Mouse (Mus musculus): ENCODE results near the gene Rprd2. TPM values are rescaled to one million over a fixed set of nuclear protein-coding genes. Genes with fewer than 3 reads are reported as not detected.
A peak's percentile ranks its signal among the peaks of the same experiment; 100 is the strongest.

Rprd2 gene
- polyA plus RNA-seq, 1 experiment from 2014 or later, result 19.9 TPM

DNA sequence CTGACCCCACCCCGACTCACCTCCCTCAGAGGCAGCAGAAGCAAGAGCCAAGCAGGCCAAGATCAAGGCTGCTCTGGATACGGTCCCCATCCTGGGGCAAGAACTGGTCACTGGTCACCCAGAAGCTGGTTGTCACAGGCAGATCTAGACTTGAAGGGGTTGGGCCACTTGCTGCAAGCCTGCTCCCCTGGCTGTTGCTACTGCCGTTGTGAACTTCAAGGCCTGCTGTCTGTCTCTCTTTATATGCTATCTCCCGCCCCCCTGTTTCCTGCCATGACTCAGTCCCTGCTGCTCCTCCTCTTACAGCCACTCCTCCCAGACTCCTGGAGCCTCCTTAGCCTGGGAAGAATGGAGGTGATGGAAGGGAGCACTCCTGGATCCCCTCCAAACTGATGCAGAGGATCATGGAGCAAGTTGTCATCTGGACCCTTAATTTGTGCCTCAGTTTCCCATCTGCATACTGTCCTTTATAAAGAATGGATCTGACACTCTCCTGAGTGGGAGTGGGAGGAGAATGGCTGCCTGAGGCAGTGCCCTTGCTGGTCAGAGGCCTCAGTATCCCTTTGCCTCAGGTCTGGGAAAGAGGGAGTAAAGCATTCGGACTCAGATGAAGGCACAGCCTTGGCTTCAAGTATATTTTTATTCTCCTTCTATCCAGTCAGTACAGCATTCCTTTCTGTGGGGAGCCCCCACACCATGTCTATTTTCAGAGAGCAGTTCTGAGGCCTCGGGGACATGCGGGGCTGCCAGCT lies 79.1 kb downstream of the Rprd2 start, which contains the start of gene Ecm1:
Gene Ecm1, minus strand, starts transcription at position 217 of the 752 bp plus-strand sequence.
- H3K36me3 ChIP-seq (ENCODE audit: inconsistent target), result peaks cover 21% of the 10 kb centered on the region
- peak within 1 kb of the TSS; percentile 67 for H3K27ac ChIP-seq
- H3K4me3 ChIP-seq (ENCODE audit: inconsistent target), result no peak within 1 kb of the TSS; the same call in 1 of the 2 replicates
- H3K79me2 ChIP-seq (ENCODE audit: inconsistent target), result no peaks in the 10 kb centered on the region
- WGBS (ENCODE audit: missing documents), result 63% methylated on average over 7 of the region's 7 CpGs

DNA sequence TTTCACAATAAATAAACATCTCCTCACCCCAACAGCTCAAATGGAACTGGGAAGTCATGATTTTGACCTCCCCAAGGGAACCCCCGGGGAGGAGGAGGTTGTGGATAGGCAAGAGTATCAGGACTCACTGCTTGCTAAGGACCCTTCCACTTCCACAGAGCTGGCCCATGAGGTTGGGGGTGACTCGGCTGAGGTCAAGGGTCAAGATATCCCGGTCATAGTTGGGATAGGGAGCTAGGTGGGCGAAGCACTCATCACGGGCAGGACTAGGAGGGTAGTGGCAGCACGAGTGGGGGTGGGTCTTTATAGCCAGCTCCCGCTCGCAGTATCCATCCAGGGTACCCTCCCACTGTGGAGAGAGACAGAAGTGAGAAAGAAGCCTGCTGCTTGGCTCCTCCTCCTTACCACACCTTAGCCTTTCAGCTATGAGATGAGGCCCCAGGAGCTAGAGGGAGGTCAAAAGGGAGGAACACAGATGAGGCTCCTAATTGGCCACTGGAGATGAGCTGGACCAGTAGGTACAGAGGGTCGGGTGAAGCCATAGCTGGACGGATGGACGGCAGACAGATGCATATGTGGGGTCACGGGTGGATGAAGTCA lies 83.5 kb downstream of the Rprd2 start:
- WGBS (ENCODE audit: missing documents), result 91% methylated on average over 12 of the region's 12 CpGs
- Histone ChIP-seq H3K79me2 (ENCODE audit: inconsistent target) (no peaks in the 10 kb centered on the region), H3K36me3 (ENCODE audit: inconsistent target) (peaks cover 7% of the 10 kb centered on the region; the same call in 1 of the 2 replicates), H3K27ac (no peak overlapping the region), H3K4me3 (ENCODE audit: inconsistent target) (no peak overlapping the region)

DNA sequence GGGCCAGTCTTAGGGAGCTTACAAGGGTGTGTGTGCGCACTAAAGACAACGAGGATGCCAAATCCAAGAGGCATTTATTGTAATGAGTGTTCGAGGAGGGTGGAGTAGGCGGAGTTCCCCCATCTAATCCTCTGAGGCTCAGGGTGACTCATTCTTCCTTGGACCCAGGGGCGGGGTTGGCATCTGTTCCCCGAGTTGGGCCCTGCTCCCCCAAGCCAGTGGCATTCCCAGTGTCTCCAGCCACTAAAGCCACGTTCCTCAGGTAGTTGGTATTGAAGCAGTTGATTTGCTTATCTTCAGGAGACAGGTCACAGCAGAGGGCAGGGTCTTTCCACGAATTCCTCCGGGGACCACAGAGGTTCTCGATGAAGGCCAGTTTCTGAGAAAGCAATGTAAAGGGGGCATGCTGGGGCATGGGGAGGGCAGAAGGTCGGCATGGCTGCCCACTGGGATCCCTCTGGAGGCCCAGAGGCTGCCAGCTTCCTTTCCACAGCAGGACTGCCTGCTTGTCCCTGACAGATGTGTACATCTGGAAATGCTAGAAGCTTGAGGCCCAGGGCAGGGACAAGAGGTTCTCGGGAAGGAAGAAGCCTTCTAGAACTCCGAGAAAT lies 84.5 kb downstream of the Rprd2 start:
- H3K4me3 ChIP-seq (ENCODE audit: inconsistent target), result no peak overlapping the region
- no peak overlapping the region for H3K27ac ChIP-seq
- 80% methylated on average over 13 of the region's 13 CpGs for WGBS (ENCODE audit: missing documents)
- no peaks in the 10 kb centered on the region for H3K79me2 ChIP-seq (ENCODE audit: inconsistent target)
- peaks cover 7% of the 10 kb centered on the region; the same call in 1 of the 2 replicates for H3K36me3 ChIP-seq (ENCODE audit: inconsistent target)

DNA sequence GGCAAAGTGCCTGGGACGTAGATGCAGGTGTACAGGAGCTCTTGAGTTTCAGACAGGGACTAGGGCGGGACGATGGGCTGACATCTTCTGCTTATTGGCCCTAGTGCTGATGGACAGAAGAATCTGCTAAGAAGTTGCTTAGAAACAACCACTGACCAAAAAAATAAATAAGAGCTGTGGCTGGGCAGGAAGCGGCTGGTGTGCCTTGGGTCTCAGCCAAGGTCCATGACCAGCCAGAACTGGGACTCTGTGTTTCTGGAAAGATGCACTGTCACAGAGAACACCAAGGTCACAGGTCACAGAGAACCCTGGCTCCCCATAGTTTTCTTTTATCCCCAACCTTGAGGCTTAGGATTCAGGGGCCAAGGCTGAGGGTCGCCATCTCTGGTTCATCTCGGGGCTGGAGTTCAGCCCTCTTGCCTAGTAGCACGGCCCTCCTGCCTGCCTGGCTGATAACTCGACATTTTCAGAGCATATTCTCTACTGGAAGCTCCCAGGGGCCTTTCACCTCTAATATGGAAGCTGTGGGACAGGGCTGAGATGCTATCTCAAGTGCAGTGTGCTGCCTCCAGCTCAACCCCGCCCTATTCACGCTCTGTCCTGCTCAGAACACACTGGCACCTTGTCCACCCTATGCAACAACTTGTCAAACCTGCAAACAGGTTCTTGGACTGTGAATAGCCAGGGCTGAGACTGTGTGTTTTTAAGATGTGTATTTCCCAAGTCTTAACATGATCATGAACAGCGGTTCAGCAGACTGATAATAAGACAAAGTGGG lies 85.7 kb downstream of the Rprd2 start:
- peaks cover 7% of the 10 kb centered on the region; the same call in 1 of the 2 replicates for H3K36me3 ChIP-seq (ENCODE audit: inconsistent target)
- H3K27ac ChIP-seq, result no peak overlapping the region
- 75% methylated on average over 11 of the region's 11 CpGs for WGBS (ENCODE audit: missing documents)
- H3K79me2 ChIP-seq (ENCODE audit: inconsistent target), result no peaks in the 10 kb centered on the region
- no peak overlapping the region for H3K4me3 ChIP-seq (ENCODE audit: inconsistent target)

DNA sequence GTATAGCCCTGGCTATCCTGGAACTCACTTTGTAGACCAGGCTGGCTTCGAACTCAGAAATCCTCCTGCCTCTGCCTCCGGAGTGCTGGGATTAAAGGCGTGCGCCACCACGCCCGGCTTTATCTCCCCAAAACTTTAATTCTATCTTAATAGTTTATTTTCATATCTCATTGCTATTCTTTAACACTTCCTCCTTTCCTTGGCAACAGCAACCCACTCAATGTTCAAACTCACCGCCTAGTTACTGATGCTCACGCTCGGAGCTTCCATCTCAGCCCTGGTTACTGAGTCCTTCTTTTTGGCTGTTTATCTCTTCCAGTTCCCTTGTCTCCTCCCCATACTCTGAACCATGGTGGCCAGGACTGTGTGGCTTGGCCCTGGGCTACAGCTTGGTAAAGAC lies 86.4 kb downstream of the Rprd2 start:
- H3K27ac ChIP-seq, result no peak overlapping the region
- H3K79me2 ChIP-seq (ENCODE audit: inconsistent target), result no peaks in the 10 kb centered on the region
- peaks cover 7% of the 10 kb centered on the region; the same call in 1 of the 2 replicates for H3K36me3 ChIP-seq (ENCODE audit: inconsistent target)
- H3K4me3 ChIP-seq (ENCODE audit: inconsistent target), result no peak overlapping the region
- WGBS (ENCODE audit: missing documents), result 93% methylated on average over 9 of the region's 9 CpGs

DNA sequence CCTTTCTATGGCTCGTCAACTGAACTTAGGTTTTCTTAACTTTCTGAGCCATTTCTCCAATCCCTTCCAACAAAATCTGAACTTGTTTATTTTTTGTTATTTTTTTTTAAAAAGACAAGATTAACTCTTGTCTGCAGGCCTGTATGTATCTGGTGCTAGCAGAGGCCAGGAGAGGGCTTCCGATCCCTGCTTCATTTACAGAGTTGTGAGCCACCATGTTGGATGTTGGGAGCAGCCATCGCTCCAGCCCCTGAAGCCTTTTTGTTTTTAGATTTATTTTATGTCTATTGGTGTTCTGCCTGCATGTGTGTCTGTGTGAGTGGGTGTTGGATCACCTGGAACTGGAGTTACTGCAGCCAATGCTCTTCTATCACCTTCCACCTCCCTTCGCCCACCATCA lies 86.9 kb downstream of the Rprd2 start:
- peaks cover 7% of the 10 kb centered on the region; the same call in 1 of the 2 replicates for H3K36me3 ChIP-seq (ENCODE audit: inconsistent target)
- 98% methylated on average over 4 of the region's 4 CpGs for WGBS (ENCODE audit: missing documents)
- H3K4me3 ChIP-seq (ENCODE audit: inconsistent target), result no peak overlapping the region
- H3K27ac ChIP-seq, result no peak overlapping the region
- no peaks in the 10 kb centered on the region for H3K79me2 ChIP-seq (ENCODE audit: inconsistent target)

DNA sequence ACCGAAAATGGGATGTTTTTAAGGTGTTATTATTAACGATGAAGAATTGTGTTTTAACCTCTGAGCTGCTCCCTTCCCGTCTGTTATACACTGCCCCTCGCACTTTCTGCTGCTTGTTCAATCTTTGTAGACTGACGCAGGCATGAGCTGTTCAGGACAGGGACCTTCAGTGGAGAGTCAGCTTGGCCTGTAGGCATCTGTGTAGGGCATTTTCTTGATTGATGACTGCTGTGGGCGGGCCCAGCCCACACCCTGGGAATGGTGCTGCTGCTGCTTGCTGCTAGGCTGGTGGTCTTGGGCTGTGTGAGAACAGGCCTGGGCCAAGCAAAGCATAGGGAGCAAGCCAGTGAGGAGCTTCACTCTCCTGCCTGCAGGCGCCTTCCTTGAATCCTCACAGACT lies 88.2 kb downstream of the Rprd2 start:
- H3K27ac ChIP-seq, result no peak overlapping the region
- no peaks in the 10 kb centered on the region for H3K79me2 ChIP-seq (ENCODE audit: inconsistent target)
- no peak overlapping the region for H3K4me3 ChIP-seq (ENCODE audit: inconsistent target)
- 98% methylated on average over 7 of the region's 7 CpGs for WGBS (ENCODE audit: missing documents)
- no peaks in the 10 kb centered on the region for H3K36me3 ChIP-seq (ENCODE audit: inconsistent target)

GRCm38 (mm10) chr3:95728906-95729305 lies 89.8 kb downstream of the Rprd2 start:
- 90% methylated on average over 2 of the region's 2 CpGs for WGBS (ENCODE audit: missing documents)
- no peaks in the 10 kb centered on the region for H3K79me2 ChIP-seq (ENCODE audit: inconsistent target)

DNA sequence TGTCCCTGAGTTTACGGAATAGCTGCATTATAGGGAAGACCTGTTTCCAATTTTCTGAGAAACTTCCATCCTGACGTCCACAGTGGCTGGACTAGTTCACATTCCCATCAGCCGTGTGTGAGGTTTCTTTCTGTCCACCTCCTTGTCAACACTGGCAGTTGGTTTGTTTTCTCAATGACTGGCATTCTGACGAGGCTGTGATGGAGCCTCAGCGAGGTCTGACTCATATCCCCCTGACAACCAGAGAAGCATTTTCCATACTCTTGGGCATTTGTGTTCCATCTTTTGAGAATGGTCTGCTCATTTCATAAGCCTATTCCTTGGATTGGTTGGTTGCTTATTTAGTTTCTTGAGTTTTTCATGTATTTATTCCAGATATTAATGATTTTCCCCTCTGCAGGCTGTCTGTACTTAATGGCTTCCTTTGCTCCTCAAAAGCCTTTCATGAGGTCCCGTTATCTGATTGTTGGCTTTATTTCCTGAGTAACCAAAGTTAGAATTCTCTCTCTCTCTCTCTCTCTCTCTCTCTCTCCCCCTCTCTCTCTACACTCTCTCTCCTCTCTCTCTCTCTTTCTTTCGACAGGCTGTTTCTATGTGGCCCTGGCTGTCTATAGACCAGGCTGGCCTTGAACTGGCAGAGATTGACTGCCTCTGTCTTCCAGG lies 91.8 kb downstream of the Rprd2 start:
- no peaks in the 10 kb centered on the region for H3K79me2 ChIP-seq (ENCODE audit: inconsistent target)
- WGBS (ENCODE audit: missing documents), result 80% methylated on average over 7 of the region's 7 CpGs
- H3K36me3 ChIP-seq (ENCODE audit: inconsistent target), result no peaks in the 10 kb centered on the region
- no peak overlapping the region for H3K27ac ChIP-seq
- no peak overlapping the region for H3K4me3 ChIP-seq (ENCODE audit: inconsistent target)

More at GRCm38 (mm10) chr3:95728906-95729305, 89.8 kb downstream of the Rprd2 start:
- H3K4me3 ChIP-seq (ENCODE audit: inconsistent target), result no peak overlapping the region
- H3K36me3 ChIP-seq (ENCODE audit: inconsistent target), result no peaks in the 10 kb centered on the region
- no peak overlapping the region for H3K27ac ChIP-seq

GRCm38 (mm10) chr3:95725863-95726262 lies 92.8 kb downstream of the Rprd2 start:
- Histone ChIP-seq H3K79me2 (ENCODE audit: inconsistent target) (no peaks in the 10 kb centered on the region), H3K27ac (no peak overlapping the region), H3K36me3 (ENCODE audit: inconsistent target) (no peaks in the 10 kb centered on the region), H3K4me3 (ENCODE audit: inconsistent target) (no peak overlapping the region)
- WGBS (ENCODE audit: missing documents), result 89% methylated on average over 7 of the region's 7 CpGs

GRCm38 (mm10) chr3:95722386-95722785 lies 96.3 kb downstream of the Rprd2 start:
- Histone ChIP-seq H3K79me2 (ENCODE audit: inconsistent target) (no peaks in the 10 kb centered on the region), H3K27ac (no peak overlapping the region), H3K4me3 (ENCODE audit: inconsistent target) (no peak overlapping the region), H3K36me3 (ENCODE audit: inconsistent target) (no peaks in the 10 kb centered on the region)
- 97% methylated on average over 3 of the region's 3 CpGs for WGBS (ENCODE audit: missing documents)

DNA sequence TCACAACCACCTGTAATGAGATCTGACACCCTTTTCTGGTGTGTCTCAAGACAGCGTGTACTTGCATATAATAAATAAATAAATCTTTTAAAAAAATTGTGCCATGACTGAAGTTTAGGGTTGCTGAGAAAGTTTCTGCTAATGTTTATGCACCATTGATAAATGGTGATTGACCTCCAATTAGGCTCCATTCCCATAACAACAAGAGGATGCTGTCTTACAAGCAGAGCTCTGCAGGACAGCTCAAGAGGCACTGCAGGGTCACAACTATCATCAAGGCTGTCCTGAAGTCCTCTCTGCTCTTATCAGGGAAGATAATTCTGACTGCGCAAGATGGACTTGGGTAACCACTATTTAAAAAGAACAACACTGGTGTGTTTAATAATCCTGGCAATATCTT lies 100.5 kb downstream of the Rprd2 start:
- no peak overlapping the region for H3K27ac ChIP-seq
- 95% methylated on average over 2 of the region's 2 CpGs for WGBS (ENCODE audit: missing documents)
- H3K79me2 ChIP-seq (ENCODE audit: inconsistent target), result no peaks in the 10 kb centered on the region
- no peaks in the 10 kb centered on the region for H3K36me3 ChIP-seq (ENCODE audit: inconsistent target)
- H3K4me3 ChIP-seq (ENCODE audit: inconsistent target), result no peak overlapping the region

DNA sequence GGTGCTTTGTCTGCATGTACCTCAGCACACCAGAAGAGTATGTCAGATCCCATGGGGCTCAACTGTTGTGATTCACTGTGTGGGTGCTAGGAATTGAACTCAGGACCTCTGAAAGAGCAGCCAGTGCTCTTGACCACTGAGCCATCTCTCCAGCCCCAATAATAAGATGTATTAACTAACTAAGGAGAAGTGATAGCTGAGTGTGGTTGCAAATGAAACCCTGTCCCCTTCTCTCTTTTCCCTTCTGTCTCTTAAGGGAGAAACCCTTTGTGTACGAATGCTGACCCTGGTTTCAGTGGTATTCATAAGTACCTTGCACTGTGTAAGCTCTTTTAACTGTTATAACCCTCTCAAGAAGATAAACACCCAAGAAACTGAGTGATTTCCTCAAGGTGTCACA lies 102.6 kb downstream of the Rprd2 start:
- Histone ChIP-seq H3K79me2 (ENCODE audit: inconsistent target) (no peaks in the 10 kb centered on the region), H3K27ac (no peak overlapping the region), H3K36me3 (ENCODE audit: inconsistent target) (no peaks in the 10 kb centered on the region), H3K4me3 (ENCODE audit: inconsistent target) (no peak overlapping the region)
- 50% methylated on average over 1 of the region's 1 CpGs for WGBS (ENCODE audit: missing documents)
